Mouse (Mus musculus): ENCODE measurements around the gene Fignl1.

- no peak for TF ChIP-seq BHLHE40 (IDR thresholded peaks at IDR 0.05; ENCODE audit: low read depth, low read length)
- no peak for TF ChIP-seq CTCF (conservative IDR thresholded peaks at IDR 0.05 in 1 of 2, IDR thresholded peaks at IDR 0.05 in 1 of 2; ENCODE audit: low read depth in 2 of 2, low read length in 2 of 2)
- TF ChIP-seq E2F4 (IDR thresholded peaks at IDR 0.05; ENCODE audit: insufficient replicate concordance, low read depth, low read length) = no peak
- TF ChIP-seq MAX (IDR thresholded peaks at IDR 0.05; ENCODE audit: low read length) = no peak
These were observed 34.4 kb downstream of the Fignl1 start for GRCm38 (mm10) chr11:11774384-11774783.
